Mouse (Mus musculus): ENCODE measurements around the gene Aprt. TPM values are rescaled to one million over a fixed set of nuclear protein-coding genes. Genes with fewer than 3 reads are reported as not detected.

Gene Aprt
- polyA plus RNA-seq, 1 experiment from 2014 or later = 681 TPM

GRCm38 (mm10) chr8:122547815-122548214 lies 28.9 kb downstream of the Aprt start:
- H3K9me3 ChIP-seq (ENCODE audit: control insufficient read depth) = no peaks in the 10 kb centered on the region
- 24% methylated on average over 5 of the region's 5 CpGs for WGBS
- H3K27me3 ChIP-seq (replicated peaks; ENCODE audit: control insufficient read depth, insufficient read depth, low read length) = no peaks in the 10 kb centered on the region
- no peak overlapping the region for H3K9ac ChIP-seq (ENCODE audit: low read depth, low read length)
- H3K4me1 ChIP-seq (replicated peaks; ENCODE audit: control insufficient read depth, insufficient read depth, low read length) = peaks cover 7% of the 10 kb centered on the region; the same call in 1 of the 2 replicates
- TF ChIP-seq CTCF (IDR thresholded peaks at IDR 0.05; ENCODE audit: low read depth) = no peak
- ATAC-seq = no peak
- peak overlapping the region; percentile 33; the same call in 1 of the 2 replicates for H3K4me2 ChIP-seq (replicated peaks; ENCODE audit: low read depth)
- H3K4me3 ChIP-seq (ENCODE audit: low read depth, low read length) = no peak overlapping the region
- 0 out of 2 replicates have a peak overlapping the region, but pooled peaks have one; percentile 41 for H3K27ac ChIP-seq (ENCODE audit: low read depth, low read length)
- H3K36me3 ChIP-seq (ENCODE audit: control insufficient read depth, insufficient read depth) = no peaks in the 10 kb centered on the region

- H3K4me3 ChIP-seq (ENCODE audit: low read depth, low read length) = no peak overlapping the region
- no peaks in the 10 kb centered on the region for H3K36me3 ChIP-seq (ENCODE audit: control insufficient read depth, insufficient read depth)
- peak overlapping the region; percentile 28; the same call in 1 of the 2 replicates for H3K27ac ChIP-seq (ENCODE audit: low read depth, low read length)
- peak overlapping the region; percentile 33 for H3K4me2 ChIP-seq (replicated peaks; ENCODE audit: low read depth)
- H3K9me3 ChIP-seq (ENCODE audit: control insufficient read depth) = no peaks in the 10 kb centered on the region
- 59% methylated on average over 24 of the region's 24 CpGs for WGBS
- peaks cover 7% of the 10 kb centered on the region; the same call in 1 of the 2 replicates for H3K4me1 ChIP-seq (replicated peaks; ENCODE audit: control insufficient read depth, insufficient read depth, low read length)
- H3K9ac ChIP-seq (ENCODE audit: low read depth, low read length) = no peak overlapping the region
- no peak for TF ChIP-seq CTCF (IDR thresholded peaks at IDR 0.05; ENCODE audit: low read depth)
- no peaks in the 10 kb centered on the region for H3K27me3 ChIP-seq (replicated peaks; ENCODE audit: control insufficient read depth, insufficient read depth, low read length)
- ATAC-seq = no peak
Observed at GRCm38 (mm10) chr8:122546811-122547453, 29.8 kb downstream of the Aprt start.

- H3K27me3 ChIP-seq (replicated peaks; ENCODE audit: control insufficient read depth, insufficient read depth, low read length) = no peaks in the 10 kb centered on the region
- WGBS = 68% methylated on average over 7 of the region's 7 CpGs
- TF ChIP-seq CTCF (IDR thresholded peaks at IDR 0.05; ENCODE audit: low read depth) = no peak
- H3K4me3 ChIP-seq (ENCODE audit: low read depth, low read length) = no peak overlapping the region
- no peak overlapping the region for H3K9ac ChIP-seq (ENCODE audit: low read depth, low read length)
- H3K4me1 ChIP-seq (replicated peaks; ENCODE audit: control insufficient read depth, insufficient read depth, low read length) = peaks cover 7% of the 10 kb centered on the region; the same call in 1 of the 2 replicates
- no peak overlapping the region; the same call in 1 of the 2 replicates for H3K27ac ChIP-seq (ENCODE audit: low read depth, low read length)
- ATAC-seq = no peak
- H3K36me3 ChIP-seq (ENCODE audit: control insufficient read depth, insufficient read depth) = no peaks in the 10 kb centered on the region
- no peak overlapping the region for H3K4me2 ChIP-seq (replicated peaks; ENCODE audit: low read depth)
- no peaks in the 10 kb centered on the region for H3K9me3 ChIP-seq (ENCODE audit: control insufficient read depth)
Observed at GRCm38 (mm10) chr8:122546066-122546755, 30.5 kb downstream of the Aprt start.

- no peak overlapping the region for H3K9ac ChIP-seq (ENCODE audit: low read depth, low read length)
- ATAC-seq = no peak
- H3K27me3 ChIP-seq (replicated peaks; ENCODE audit: control insufficient read depth, insufficient read depth, low read length) = no peaks in the 10 kb centered on the region
- H3K4me1 ChIP-seq (replicated peaks; ENCODE audit: control insufficient read depth, insufficient read depth, low read length) = peaks cover 3% of the 10 kb centered on the region; the same call in 1 of the 2 replicates
- no peak overlapping the region for H3K4me2 ChIP-seq (replicated peaks; ENCODE audit: low read depth)
- H3K27ac ChIP-seq (ENCODE audit: low read depth, low read length) = no peak overlapping the region
- no peaks in the 10 kb centered on the region for H3K9me3 ChIP-seq (ENCODE audit: control insufficient read depth)
- 90% methylated on average over 8 of the region's 8 CpGs for WGBS
- H3K4me3 ChIP-seq (ENCODE audit: low read depth, low read length) = no peak overlapping the region
- TF ChIP-seq CTCF (IDR thresholded peaks at IDR 0.05; ENCODE audit: low read depth) = no peak
- no peaks in the 10 kb centered on the region; the same call in 1 of the 2 replicates for H3K36me3 ChIP-seq (ENCODE audit: control insufficient read depth, insufficient read depth)
Observed at GRCm38 (mm10) chr8:122544138-122544537, 32.6 kb downstream of the Aprt start.

GRCm38 (mm10) chr8:122538310-122539076 lies 38.2 kb downstream of the Aprt start:
- H3K9me3 ChIP-seq (ENCODE audit: control insufficient read depth) = no peaks in the 10 kb centered on the region
- ATAC-seq = no peak
- H3K27me3 ChIP-seq (replicated peaks; ENCODE audit: control insufficient read depth, insufficient read depth, low read length) = no peaks in the 10 kb centered on the region
- no peak overlapping the region for H3K4me3 ChIP-seq (ENCODE audit: low read depth, low read length)
- H3K27ac ChIP-seq (ENCODE audit: low read depth, low read length) = no peak overlapping the region
- H3K4me2 ChIP-seq (replicated peaks; ENCODE audit: low read depth) = no peak overlapping the region
- H3K36me3 ChIP-seq (ENCODE audit: control insufficient read depth, insufficient read depth) = no peaks in the 10 kb centered on the region; the same call in 1 of the 2 replicates
- no peak for TF ChIP-seq CTCF (IDR thresholded peaks at IDR 0.05; ENCODE audit: low read depth)
- 95% methylated on average over 9 of the region's 9 CpGs for WGBS
- H3K9ac ChIP-seq (ENCODE audit: low read depth, low read length) = no peak overlapping the region
- H3K4me1 ChIP-seq (replicated peaks; ENCODE audit: control insufficient read depth, insufficient read depth, low read length) = no peaks in the 10 kb centered on the region

GRCm38 (mm10) chr8:122537812-122538211 lies 38.9 kb downstream of the Aprt start:
- 62% methylated on average over 2 of the region's 2 CpGs for WGBS
- Histone ChIP-seq H3K27ac (ENCODE audit: low read depth, low read length) (peak overlapping the region; percentile 47), H3K4me1 (replicated peaks; ENCODE audit: control insufficient read depth, insufficient read depth, low read length) (no peaks in the 10 kb centered on the region), H3K9me3 (ENCODE audit: control insufficient read depth) (no peaks in the 10 kb centered on the region), H3K27me3 (replicated peaks; ENCODE audit: control insufficient read depth, insufficient read depth, low read length) (no peaks in the 10 kb centered on the region), H3K9ac (ENCODE audit: low read depth, low read length) (no peak overlapping the region), H3K4me2 (replicated peaks; ENCODE audit: low read depth) (no peak overlapping the region), H3K4me3 (ENCODE audit: low read depth, low read length) (no peak overlapping the region), H3K36me3 (ENCODE audit: control insufficient read depth, insufficient read depth) (no peaks in the 10 kb centered on the region; the same call in 1 of the 2 replicates)
- TF ChIP-seq CTCF (IDR thresholded peaks at IDR 0.05; ENCODE audit: low read depth) = no peak
- ATAC-seq = no peak

All from intestine, postnatal 0 days (tissue).